Mouse (Mus musculus) cerebellum, postnatal 25 days (tissue): Measurements from ENCODE around the gene Pdzd2.
A peak's percentile ranks its signal among the peaks of the same experiment; 100 is the strongest.

Experiments
- DNase-seq, 2 experiments: peaks; one replicate each; pipeline ENCODE4 v3.0.0; 2021; ENCODE audit warnings: mixed read lengths in 2 of 2

Gene Pdzd2

GRCm38 (mm10) chr15:12520292-12520691, 219.4 kb downstream of the Pdzd2 start:
- DNase-seq: no peak

GRCm38 (mm10) chr15:12518370-12518973, 221.3 kb downstream of the Pdzd2 start:
- no peak for DNase-seq

- DNase-seq: no peak
Measured at GRCm38 (mm10) chr15:12517314-12517813, 222.4 kb downstream of the Pdzd2 start.

GRCm38 (mm10) chr15:12515272-12515844, 224.4 kb downstream of the Pdzd2 start:
- DNase-seq: no peak

GRCm38 (mm10) chr15:12513526-12513925, 226.2 kb downstream of the Pdzd2 start:
- no peak for DNase-seq

GRCm38 (mm10) chr15:12508765-12509377, 230.9 kb downstream of the Pdzd2 start:
- no peak for DNase-seq

GRCm38 (mm10) chr15:12507523-12507922, 232.2 kb downstream of the Pdzd2 start:
- no peak for DNase-seq

- DNase-seq: no peak
Measured at GRCm38 (mm10) chr15:12506514-12506913, 233.2 kb downstream of the Pdzd2 start.

- DNase-seq: no peak
Measured at GRCm38 (mm10) chr15:12506085-12506484, 233.6 kb downstream of the Pdzd2 start.

- no peak for DNase-seq
Measured at GRCm38 (mm10) chr15:12505556-12505955, 234.2 kb downstream of the Pdzd2 start.

GRCm38 (mm10) chr15:12503907-12504306, 235.8 kb downstream of the Pdzd2 start:
- no peak for DNase-seq

- DNase-seq: no peak
Measured at GRCm38 (mm10) chr15:12501924-12502548, 237.7 kb downstream of the Pdzd2 start.

- no peak for DNase-seq
Measured at GRCm38 (mm10) chr15:12500674-12501073, 239.1 kb downstream of the Pdzd2 start.

- no peak for DNase-seq
Measured at GRCm38 (mm10) chr15:12494084-12494483, 245.6 kb downstream of the Pdzd2 start.

- peak in 1 of 2 experiments; percentile 15 for DNase-seq
Measured at GRCm38 (mm10) chr15:12493258-12493657, 246.5 kb downstream of the Pdzd2 start.

GRCm38 (mm10) chr15:12490969-12491368, 248.8 kb downstream of the Pdzd2 start:
- DNase-seq: peak in 1 of 2 experiments; percentile 22

GRCm38 (mm10) chr15:12490527-12490926, 249.2 kb downstream of the Pdzd2 start:
- DNase-seq: no peak

- no peak for DNase-seq
Measured at GRCm38 (mm10) chr15:12488316-12488715, 251.4 kb downstream of the Pdzd2 start.

GRCm38 (mm10) chr15:12481261-12481660, 258.5 kb downstream of the Pdzd2 start:
- no peak for DNase-seq

- no peak for DNase-seq
Measured at GRCm38 (mm10) chr15:12480369-12480768, 259.4 kb downstream of the Pdzd2 start.

- peak in 1 of 2 experiments; percentile 13 for DNase-seq
Measured at GRCm38 (mm10) chr15:12479326-12479725, 260.4 kb downstream of the Pdzd2 start.

- no peak for DNase-seq
Measured at GRCm38 (mm10) chr15:12473596-12473995, 266.1 kb downstream of the Pdzd2 start.

- no peak for DNase-seq
Measured at GRCm38 (mm10) chr15:12472646-12473045, 267.1 kb downstream of the Pdzd2 start.
